Mouse (Mus musculus) testis, adult 2 months (tissue): ENCODE results near the gene Arvcf. TPM values are rescaled to one million over a fixed set of nuclear protein-coding genes. Genes with fewer than 3 reads are reported as not detected.
A peak's percentile ranks its signal among the peaks of the same experiment; 100 is the strongest.

ENCODE experiments used
- H3K27ac ChIP-seq: fragments of 200-500 bp; 2 replicates; pipeline ENCODE4 v1.5.1; 2012; ENCODE audit warnings: low read depth, low read length; ENCODE audit not compliant: control insufficient read depth, insufficient read depth
- H3K27me3 ChIP-seq: fragments of 200-500 bp; 2 replicates; pipeline ENCODE4 v1.6.1; 2012; ENCODE audit warnings: mild to moderate bottlenecking, low read length, moderate library complexity; ENCODE audit not compliant: control insufficient read depth, insufficient read depth
- H3K36me3 ChIP-seq: fragments of 200-500 bp; 2 replicates; pipeline ENCODE4 v1.6.1; 2012; ENCODE audit warnings: mild to moderate bottlenecking, low read length; ENCODE audit not compliant: control insufficient read depth, insufficient read depth
- H3K4me1 ChIP-seq: fragments of 200-500 bp; 2 replicates; pipeline ENCODE4 v1.6.1; 2012; ENCODE audit warnings: low read length; ENCODE audit not compliant: control insufficient read depth, insufficient read depth
- H3K4me3 ChIP-seq: fragments of 200-500 bp; 2 replicates; pipeline ENCODE4 v1.5.1; 2012; ENCODE audit warnings: low read depth, mild to moderate bottlenecking, low read length, moderate library complexity, mixed read lengths; ENCODE audit not compliant: control insufficient read depth
- CTCF ChIP-seq: fragments of 200-500 bp; IDR thresholded peaks from 2 replicates; pipeline ENCODE4 v1.5.1; 2012; ENCODE audit warnings: low read depth, mild to moderate bottlenecking, inconsistent platforms, low read length, moderate library complexity; ENCODE audit not compliant: control insufficient read depth, insufficient read depth, insufficient replicate concordance
- POLR2A ChIP-seq: fragments of 200-500 bp; IDR thresholded peaks from 2 replicates; pipeline ENCODE4 v1.6.1; 2012; ENCODE audit warnings: low read depth, mild to moderate bottlenecking, inconsistent platforms, low read length, moderate library complexity; ENCODE audit not compliant: control insufficient read depth
- polyA plus RNA-seq: library from polyadenylated mRNA; depleted of rRNA; stranded (reverse); fragments of >200 nt; gene quantifications from 2 replicates; pipeline ENCODE4 v1.2.3, GENCODE M21; 2012

Gene Arvcf
- polyA plus RNA-seq, 1 experiment, result 7.8 TPM

GRCm38 (mm10) chr16:18383756-18384155 is 35.8 kb downstream of the Arvcf start:
- H3K4me3 ChIP-seq, result no peak overlapping the region
- H3K27ac ChIP-seq, result no peak overlapping the region
- H3K36me3 ChIP-seq, result no peaks in the 10 kb centered on the region
- TF ChIP-seq CTCF, result no peak
- TF ChIP-seq POLR2A, result no peak
- H3K27me3 ChIP-seq, result no peaks in the 10 kb centered on the region
- H3K4me1 ChIP-seq, result no peaks in the 10 kb centered on the region; the same call in 1 of the 2 replicates

DNA sequence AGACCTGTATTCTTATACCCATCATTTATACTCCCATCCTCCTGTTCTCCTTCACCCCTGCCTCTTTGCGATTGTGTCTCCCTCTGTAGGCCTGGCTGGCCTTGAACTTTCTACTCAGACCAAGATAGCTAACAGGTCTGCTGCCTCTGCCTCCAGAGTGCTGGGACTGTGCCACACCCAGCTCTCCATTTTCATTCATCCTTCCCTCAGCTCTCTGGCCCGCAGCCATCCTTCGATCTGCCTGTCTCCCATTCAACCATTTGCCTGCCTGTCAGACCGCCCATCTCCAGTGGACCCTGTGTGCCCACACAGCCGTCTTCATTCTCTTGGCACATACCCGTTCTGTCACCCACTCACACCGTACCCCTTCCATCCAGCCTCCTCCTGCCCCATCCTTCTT is 36.2 kb downstream of the Arvcf start:
- H3K4me3 ChIP-seq, result no peak overlapping the region
- H3K4me1 ChIP-seq, result no peaks in the 10 kb centered on the region; the same call in none of the 2 replicates
- H3K36me3 ChIP-seq, result no peaks in the 10 kb centered on the region
- H3K27ac ChIP-seq, result no peak overlapping the region
- no peak for TF ChIP-seq POLR2A
- TF ChIP-seq CTCF, result no peak
- no peaks in the 10 kb centered on the region for H3K27me3 ChIP-seq

DNA sequence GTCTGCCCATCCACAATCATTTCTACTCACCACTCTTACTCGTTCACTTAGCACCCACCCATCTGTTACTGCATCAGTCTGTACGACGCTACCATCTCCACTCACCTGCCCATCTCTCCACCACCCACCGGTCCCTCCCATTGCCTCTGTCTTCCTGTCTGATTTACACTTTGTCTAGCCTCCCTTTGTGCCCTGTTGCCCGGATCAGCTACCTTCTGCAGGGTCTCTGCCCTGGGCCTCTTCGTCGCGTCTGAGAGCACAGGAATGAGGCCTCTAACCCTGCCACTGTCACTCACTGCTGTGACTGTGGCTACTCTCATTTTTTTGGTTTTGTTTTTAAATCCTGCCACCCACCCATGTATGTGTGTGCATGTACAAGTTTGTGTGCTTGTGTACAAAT is 36.7 kb downstream of the Arvcf start:
- Histone ChIP-seq H3K4me1 (no peaks in the 10 kb centered on the region; the same call in none of the 2 replicates), H3K36me3 (no peaks in the 10 kb centered on the region), H3K27ac (no peak overlapping the region), H3K4me3 (no peak overlapping the region), H3K27me3 (no peaks in the 10 kb centered on the region)
- TF ChIP-seq CTCF, result no peak
- TF ChIP-seq POLR2A, result no peak

- H3K27me3 ChIP-seq, result no peaks in the 10 kb centered on the region
- H3K27ac ChIP-seq, result no peak overlapping the region
- no peak for TF ChIP-seq POLR2A
- no peak for TF ChIP-seq CTCF
- H3K4me1 ChIP-seq, result no peaks in the 10 kb centered on the region; the same call in none of the 2 replicates
- H3K4me3 ChIP-seq, result no peak overlapping the region
- no peaks in the 10 kb centered on the region for H3K36me3 ChIP-seq
These were observed 37.4 kb downstream of the Arvcf start for GRCm38 (mm10) chr16:18385411-18385810.

DNA sequence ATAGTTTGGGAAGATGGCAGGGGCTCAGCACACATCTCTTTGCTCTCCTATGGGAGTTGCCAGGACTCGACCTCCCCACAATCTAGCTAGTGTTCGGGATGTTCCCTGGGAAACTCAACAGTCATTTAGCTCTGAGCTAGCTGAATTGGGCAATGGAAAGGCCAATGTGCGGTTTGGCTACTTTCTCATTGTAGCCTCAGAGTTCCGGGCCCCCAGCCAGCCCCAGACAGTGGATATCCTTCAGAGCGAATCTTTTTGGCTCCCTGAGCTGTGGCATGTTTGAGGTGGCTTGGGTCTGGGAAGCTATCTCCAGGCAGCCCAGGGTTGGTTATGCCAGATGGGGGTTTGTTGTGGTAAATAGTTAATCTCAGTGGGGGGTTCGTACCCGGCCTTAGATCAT is 38.5 kb downstream of the Arvcf start:
- Histone ChIP-seq H3K4me1 (no peaks in the 10 kb centered on the region; the same call in none of the 2 replicates), H3K36me3 (no peaks in the 10 kb centered on the region), H3K4me3 (no peak overlapping the region), H3K27ac (peak overlapping the region; percentile 38; the same call in 1 of the 2 replicates), H3K27me3 (no peaks in the 10 kb centered on the region)
- TF ChIP-seq POLR2A (no peak), CTCF (no peak)

GRCm38 (mm10) chr16:18386972-18387371 is 39.0 kb downstream of the Arvcf start:
- no peaks in the 10 kb centered on the region for H3K27me3 ChIP-seq
- TF ChIP-seq CTCF (no peak), POLR2A (no peak)
- H3K4me3 ChIP-seq, result no peak overlapping the region
- no peaks in the 10 kb centered on the region; the same call in none of the 2 replicates for H3K4me1 ChIP-seq
- no peaks in the 10 kb centered on the region for H3K36me3 ChIP-seq
- peak overlapping the region; percentile 47 for H3K27ac ChIP-seq

DNA sequence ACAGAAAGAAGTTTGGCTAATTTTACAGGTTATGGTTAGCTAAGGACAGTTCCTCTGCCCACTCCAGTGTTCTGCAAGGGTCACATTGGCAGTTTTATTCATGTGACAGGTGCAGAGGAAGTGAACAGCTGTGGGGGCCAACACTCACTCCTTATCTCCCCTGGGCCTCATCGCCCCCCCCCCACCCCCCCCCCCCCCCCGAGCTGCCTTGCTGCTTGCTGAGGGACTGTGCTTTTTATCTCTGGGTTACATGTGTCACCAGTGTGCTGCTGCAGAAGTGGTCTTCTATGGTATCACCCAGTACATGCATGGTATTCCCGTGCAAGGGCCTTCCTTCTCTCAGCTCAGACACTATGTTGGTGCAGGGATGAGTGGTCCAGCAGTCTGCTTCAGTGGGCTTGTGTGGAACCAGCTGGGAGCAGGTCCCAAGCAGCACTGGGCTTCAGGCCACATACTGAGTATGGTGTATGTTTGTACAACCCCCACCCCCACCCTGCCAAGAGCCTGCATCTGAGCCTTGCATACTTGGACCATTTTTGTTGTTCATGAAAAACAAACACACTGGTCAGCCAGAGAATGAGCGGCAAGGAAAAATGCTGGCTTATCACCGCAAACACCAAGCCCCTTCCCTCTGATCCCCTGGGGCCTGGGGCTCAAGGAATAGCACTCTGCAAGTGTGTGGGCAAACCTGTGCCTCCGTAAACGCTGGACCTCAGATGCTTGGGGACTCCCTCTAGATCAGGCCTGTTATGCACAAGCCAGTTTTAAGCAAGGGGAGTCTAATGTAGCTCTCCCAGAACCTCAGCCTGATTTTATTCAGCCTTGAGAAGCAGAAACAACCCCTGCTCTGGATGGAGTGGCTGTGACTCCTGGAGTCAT is 40.0 kb downstream of the Arvcf start:
- Histone ChIP-seq H3K27me3 (no peaks in the 10 kb centered on the region), H3K4me1 (peaks cover 4% of the 10 kb centered on the region), H3K4me3 (no peak overlapping the region), H3K36me3 (no peaks in the 10 kb centered on the region), H3K27ac (no peak overlapping the region)
- TF ChIP-seq POLR2A, result no peak
- no peak for TF ChIP-seq CTCF
